Mouse (Mus musculus) common myeloid progenitor, adult 5-6 weeks (primary cell): Measurements from ENCODE around the gene Sphk1. TPM values are rescaled to one million over a fixed set of nuclear protein-coding genes. Genes with fewer than 3 reads are reported as not detected.

Experiments used
- ATAC-seq: replicated peaks from 2 replicates; pipeline ENCODE4 v1.8.0; 2016; ENCODE audit warnings: low read depth, mild to moderate bottlenecking, moderate TSS enrichment, inconsistent platforms; ENCODE audit not compliant: poor library complexity, severe bottlenecking
- total RNA-seq: library from RNA; stranded (forward); fragments of 200-1000, 187-1606 nt; gene quantifications from 2 replicates; pipeline ENCODE4 v1.2.3, GENCODE M21; 2017

Sphk1 gene
- total RNA-seq, 1 experiment from 2014 or later: 55.3 TPM

DNA sequence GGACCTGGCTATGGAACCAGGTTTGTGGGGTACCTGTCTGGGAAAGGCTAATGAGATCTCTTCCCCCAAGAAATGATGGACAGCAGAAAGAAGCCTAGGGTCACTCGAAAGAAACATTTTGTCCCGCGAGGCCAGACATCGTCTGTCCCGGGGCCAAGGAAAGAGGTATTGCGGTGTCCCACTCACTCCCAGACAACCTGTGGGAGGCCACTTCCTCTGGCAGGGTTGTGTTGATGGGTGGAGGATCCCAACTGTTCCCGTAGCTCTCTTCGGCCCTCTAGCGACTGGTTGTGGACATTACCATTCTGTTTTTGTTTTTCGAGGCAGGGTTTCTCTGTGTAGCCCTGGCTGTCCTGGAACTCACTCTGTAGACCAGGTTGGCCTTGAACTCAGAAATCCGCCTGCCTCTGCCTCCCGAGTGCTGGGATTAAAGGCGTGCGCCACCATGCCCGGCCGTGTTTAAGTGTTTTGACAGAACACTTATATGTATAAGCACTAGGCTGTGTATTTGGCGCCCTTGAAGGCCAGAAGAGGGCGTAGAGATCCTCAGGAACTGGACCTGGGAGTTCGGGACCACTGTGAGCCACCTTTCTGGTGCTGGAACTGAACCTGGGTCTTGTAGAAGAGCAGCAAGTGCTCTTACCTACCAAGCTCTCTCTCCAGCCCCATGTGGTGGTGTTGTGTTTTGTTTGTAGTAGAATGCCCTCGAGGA, 3.6 kb downstream of the Sphk1 start:
- peak; percentile 62 for ATAC-seq

DNA sequence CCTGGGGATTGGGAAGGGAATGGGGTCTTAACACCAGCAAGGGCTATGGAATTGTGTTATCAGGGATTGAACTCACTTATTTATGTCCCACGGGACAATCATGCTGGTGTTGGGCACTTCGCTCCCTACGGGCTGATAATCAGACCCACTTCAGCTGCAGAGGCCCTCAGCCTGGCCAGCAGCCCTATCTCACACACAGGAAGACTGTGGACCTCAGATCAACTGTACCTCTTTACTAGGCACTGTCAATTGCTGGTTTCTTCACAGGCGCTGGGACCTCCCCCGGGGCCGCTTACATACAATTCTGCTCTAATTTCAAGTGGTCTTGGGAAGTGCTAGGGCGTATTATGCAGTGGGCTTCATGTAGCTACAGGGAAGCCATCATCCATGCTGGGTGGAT, 6.0 kb downstream of the Sphk1 start:
- peak; percentile 43 for ATAC-seq

DNA sequence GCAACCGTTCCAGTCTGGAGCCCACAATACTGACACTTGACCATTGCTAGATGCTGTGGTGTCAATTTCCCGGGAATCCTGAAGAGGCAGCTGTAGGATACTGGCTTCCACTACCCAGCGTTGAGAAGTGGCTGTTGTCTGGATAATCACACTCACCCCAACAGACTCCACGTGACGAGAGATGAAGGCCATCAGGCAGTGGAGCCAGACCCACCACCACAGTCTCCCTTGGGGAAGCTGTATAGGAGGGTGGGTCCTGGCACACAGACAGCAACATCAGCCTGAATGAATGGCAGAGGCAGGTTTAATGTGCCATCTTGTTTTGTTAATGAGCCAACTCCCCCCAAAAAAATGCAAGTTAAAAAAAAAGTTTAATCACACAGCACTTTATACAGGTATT, 6.7 kb downstream of the Sphk1 start:
- ATAC-seq: no peak

DNA sequence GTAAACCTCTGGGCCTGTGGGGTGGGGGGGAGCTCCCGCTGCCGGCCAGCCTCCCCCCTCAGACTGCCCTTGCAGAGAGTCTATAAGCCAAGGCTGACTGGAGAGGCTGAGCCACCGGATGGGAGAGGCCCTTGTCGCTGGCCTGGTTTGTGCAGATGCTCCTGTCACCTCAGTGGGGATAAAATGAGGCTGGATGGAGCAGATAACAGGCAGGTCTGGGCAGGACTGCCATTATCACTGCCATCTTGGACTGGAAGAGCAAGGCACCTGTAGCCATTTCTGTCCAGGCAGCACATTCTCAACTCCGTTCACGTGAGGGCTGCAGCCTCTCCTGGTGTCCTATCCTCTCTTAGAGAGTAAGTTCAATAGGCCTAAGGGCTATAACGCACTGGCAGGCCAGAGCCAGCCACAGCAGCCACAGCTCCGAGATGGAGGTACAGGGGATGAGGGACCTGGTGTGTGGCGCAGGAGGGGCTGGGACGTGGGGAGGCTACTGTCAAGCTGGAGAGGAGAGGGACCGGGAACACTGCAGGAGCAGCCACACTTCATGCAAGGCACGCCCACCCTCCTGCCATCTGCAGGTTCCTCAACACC, 7.5 kb downstream of the Sphk1 start:
- no peak for ATAC-seq

DNA sequence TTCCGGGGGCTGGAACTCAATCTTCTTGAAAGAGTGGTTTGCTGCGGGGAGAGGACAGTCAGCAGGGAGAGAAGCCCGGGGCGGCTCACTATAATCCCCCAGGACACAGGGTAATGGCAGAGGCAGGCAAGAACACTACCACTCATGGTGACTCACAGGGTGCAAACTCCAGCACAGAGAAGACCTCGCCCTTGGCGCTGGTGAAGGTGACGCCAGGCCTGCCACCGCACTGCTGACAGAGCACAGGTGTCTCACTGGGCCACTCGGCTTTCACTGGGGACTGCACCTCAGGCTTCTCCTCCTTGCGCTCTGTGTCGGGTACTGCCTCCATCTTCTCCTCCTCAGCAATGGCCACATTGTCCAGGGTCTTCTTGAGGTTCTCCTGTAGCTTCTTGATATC, 10.5 kb downstream of the Sphk1 start:
- no peak for ATAC-seq

DNA sequence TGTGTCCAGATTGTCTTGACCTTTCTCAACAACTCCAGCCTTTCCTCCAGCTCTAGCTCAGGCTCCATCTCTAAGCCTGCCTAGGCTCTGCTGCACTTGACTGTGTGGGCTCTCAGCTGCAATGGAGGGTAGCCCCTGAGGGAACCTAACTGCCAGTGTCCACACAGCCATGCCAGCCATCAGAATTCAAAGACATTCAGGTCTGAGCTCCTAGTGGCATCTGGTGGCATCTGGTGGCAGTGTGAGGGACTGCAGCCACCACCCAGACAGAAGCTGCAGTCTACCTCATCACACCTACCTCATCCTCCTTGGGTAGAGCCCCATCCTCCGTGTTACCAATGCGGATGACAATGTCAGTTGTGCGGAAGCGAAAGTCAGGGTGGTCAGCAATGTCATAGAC, 12.4 kb downstream of the Sphk1 start:
- ATAC-seq: peak; percentile 80

DNA sequence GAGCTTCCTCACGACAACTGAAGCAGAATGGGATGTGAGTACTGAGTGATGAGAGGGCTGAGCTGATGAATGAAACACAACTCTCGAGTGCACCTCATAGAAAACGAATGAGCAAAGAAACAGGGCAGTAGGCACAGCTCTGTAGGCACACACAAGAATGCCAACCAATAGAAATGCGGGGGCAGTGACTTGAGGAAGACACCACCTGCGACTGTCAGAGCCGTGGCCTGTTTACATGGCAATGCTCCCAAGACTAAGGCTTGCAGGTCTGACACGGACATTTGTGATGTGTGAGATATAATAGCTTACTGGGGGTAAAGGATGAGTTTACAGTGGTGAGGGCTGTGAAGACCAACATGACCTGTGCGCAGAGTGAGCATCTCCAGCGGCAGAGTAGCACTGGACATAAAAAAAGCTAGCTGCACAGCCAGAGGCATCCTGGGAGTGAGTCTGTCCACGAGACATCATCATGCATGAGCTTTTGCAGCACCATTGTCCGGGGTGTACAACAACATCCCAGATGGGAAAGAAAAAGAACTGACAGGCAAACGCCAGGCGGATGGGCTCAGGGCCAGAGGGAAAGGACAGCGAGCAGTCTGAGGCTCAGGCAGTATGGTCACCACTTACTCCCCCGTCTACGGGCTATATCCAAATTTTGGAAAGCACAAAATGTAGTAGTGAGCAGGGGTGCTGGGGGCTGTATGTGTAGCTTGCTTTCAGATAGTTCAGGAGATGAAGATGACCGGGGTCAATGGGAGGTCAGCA, 16.8 kb downstream of the Sphk1 start:
- no peak for ATAC-seq

DNA sequence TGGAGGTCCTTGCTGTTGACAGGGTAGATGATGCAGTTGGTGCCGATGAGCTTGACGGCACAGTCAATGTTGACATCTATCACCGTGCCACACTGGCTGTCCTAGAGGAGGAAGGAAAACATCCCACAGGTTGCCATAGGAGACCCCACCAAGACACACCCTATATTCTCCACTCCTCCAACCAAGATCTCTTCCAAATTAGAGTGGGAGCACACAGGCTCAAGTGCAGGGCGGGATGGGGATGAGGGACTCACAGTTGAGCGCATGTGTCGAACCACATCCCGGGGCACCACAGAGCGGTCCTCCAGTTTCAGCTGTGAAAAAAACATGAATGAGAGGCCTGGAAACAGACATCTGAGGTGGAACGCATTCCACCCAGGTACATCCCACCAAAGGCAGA, 18.1 kb downstream of the Sphk1 start:
- ATAC-seq: no peak

DNA sequence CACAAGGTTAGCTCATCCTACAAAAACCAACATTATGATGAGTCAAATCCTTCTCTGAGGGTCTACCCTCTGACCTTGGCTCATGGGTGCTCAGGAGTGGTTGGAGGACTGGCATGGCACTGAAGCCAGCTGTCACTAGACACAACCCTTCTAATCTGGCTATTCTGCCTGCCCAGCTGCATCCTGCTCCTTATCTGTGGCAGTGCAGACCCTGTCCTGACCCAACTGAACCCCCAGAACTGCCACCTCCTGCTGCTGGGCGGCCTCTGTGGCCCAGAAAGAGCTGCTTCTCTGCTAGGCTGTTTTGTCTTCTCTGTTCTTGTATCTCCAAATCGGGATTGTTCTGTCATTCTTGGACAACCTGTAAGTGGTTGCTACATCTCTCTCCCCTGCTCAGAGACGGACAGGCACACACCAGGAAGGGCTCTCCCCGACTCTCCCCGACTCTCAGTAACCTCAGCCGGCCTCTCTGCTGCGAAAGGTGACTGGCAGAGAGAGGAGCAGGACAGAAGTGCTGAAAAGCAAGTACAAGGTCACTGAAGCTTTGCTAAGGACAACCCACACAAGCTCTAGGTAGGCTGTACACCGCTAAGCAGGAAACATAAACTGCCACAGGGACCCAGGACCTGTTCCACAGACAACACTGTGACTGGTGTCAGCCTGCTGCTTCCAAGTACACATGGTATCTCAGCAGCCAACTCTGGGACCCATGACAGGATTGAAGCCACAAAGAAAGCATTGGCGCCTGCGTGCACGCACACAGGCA, 18.7 kb downstream of the Sphk1 start:
- peak; percentile 81 for ATAC-seq

DNA sequence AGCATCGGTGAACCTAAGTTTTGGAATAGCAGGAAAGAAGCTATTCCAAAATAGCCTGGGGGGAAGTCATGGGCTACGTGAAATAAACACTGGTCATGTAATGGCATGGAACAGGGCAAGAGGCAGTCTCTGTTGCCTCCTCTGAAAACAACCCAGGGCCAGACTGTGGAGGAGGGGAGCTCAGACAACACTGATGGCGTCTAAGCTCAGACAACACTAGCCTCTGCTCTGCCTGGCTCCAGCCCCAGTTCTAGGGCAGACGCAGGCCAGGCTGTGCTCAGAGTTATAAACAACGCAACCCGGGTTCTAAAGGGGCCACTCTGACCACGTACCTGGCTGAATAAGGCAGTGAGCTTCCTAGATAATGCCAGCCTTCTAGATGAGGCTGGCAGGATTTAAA, 20.0 kb downstream of the Sphk1 start:
- no peak for ATAC-seq

DNA sequence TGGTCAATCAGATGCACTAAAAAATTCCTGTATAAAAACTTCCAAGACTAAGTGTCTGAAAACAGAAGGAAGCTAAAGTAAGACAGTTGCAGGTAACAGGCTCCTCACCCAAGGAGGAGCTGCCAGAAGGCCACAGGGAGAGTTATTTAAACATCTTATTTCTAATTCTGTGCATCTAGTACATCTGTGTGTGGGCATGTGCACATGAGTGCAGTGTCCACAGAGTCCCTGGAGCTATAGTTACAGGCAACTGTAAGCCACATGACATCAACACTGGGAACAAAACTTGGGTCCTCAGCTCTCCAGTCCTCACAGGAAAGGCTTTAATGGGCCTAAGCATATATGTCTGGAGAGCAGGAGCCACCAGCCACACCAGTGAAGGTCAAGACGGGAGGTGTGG, 21.5 kb downstream of the Sphk1 start:
- no peak for ATAC-seq

DNA sequence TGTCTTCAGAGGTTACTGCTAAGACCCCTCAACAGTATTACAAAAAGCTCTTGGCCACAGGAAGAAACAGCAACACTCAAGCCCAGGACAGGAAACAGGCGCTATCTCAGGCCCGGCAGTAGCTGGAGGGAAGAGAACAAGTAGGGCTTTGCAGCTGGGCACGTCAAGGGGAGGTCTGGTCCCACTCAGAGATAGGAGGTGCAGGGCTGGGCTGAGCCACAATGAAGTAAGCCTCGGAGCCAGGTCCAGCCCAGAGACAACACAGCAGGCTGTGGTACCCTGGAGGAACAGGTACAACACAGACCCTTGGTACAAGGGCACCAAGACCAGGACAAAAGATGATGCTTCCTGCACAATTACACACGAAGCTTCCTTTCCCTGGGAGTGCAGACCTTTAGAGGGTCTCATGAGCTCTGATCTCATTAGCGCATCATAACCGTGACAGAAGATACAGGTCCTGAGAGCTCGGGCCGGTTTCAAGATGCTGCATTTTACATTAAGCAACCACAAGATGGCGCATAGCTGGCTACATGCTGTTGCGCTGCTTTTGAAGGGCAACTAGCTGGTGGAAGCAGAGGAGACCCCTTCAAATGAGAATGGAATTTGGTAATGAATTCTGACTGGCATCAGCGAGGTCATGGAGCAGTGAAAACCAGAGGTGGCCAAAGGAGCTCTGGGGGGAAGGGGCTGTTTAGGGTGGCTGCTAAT, 23.6 kb downstream of the Sphk1 start:
- peak; percentile 57 for ATAC-seq

DNA sequence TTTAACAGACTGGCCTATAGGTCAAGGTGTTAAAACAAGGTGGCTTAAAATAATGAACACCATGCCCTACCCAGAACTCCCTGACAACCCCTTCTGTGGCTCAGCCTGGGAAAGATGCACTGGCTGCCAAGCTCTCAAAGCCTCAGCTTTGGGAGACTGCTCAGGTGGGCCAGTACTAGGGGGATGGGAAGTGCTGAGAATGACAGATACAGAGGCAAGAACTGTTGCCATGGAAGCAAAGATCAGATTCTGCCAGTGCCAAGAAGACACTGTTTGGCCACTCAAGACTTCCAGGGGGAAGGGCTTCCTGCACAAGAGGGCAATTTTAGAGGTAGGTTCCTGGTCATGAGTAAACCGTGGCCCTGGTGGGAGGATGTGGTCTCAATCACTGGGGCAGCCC, 24.8 kb downstream of the Sphk1 start:
- ATAC-seq: no peak

DNA sequence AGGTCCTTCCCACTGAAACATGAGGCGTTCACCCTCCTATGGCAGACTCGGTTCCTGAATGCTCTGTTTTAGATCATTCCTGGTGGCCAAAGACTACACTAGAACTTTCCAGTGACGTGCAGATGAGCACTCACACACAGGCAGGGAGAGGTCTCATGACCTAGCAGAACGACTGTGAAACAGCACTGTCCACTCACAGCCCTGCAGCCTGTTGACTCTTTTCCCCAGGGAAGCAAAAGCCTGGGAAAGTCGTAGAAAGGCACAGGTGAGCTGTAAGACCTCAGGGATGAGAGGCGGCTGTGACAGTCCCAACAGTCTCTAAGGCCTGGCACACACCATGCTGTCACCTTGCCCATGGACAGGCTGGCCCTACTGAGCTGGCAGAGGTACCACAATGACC, 25.6 kb downstream of the Sphk1 start:
- ATAC-seq: no peak

DNA sequence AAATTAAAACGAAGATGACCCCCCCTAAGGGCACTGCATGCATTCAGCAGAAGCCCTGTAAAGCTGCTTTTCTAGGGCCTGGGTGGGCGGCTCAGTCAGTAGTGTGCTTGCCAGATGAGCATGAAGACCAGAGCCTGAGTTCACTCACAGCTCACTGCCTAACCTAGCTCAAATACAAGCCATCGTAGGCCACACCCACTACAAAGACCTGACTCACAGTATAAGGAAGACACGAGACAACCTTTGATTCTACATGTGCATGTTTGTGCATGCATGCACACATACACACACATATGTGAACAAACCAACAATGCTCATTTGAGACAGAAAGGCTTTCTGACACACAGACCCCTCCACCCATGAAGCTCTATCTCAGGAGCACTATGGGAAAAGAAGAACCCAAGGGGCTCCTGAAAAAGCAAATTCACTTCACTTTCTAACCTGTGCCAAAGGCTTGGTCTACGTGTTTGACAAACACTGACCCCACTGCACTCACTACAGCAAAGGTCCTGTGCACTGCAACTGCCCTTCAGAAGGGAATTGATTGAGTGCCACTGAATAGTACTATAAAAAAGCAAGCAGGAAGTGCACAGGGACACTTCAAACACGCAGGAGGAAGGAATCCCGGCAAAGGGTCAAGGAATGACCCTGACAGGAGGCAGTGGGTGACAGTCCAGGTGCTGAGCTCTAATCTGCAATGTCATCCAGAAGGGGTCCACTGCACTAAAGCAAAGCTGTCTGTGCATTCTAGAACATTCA, 34.7 kb downstream of the Sphk1 start:
- ATAC-seq: no peak

DNA sequence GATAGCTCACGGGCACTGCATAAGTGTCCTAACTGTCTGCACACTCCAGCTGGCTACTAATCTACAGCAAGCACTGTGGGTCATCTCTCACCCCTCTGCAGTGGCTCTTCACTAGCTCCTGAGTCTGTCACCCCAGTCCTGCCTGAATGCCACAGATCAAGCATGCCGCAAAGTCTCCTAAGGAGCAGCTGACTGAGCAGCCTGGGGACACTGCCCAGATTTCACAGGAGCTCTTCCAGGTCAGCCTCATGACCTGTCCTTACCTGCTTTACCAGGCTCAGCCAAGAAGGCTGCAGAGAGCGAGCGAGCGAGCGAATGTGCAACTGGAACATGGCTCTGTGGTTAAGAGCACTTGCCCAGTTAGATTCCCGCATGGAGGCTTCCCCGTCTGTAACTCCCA, 36.8 kb downstream of the Sphk1 start:
- ATAC-seq: no peak

DNA sequence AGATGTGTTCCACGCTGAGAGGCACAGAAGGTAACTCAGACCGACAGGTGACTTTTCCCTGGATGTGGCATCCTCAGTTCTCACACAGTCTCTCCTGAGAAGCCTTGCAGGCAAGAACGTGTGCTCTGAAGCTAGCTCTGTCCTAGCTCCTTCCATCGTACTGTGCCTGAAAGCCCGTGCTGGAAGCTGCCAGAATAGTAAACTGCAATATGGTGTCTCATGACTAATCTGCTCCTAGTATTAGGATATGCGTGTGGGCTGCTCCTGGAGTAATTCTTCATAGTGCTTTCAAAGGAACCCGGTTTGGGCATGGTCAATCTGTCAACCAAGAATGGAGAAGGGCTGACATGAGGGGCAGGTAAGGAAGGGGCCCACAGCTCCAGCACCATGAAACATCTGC, 40.1 kb downstream of the Sphk1 start:
- ATAC-seq: no peak

DNA sequence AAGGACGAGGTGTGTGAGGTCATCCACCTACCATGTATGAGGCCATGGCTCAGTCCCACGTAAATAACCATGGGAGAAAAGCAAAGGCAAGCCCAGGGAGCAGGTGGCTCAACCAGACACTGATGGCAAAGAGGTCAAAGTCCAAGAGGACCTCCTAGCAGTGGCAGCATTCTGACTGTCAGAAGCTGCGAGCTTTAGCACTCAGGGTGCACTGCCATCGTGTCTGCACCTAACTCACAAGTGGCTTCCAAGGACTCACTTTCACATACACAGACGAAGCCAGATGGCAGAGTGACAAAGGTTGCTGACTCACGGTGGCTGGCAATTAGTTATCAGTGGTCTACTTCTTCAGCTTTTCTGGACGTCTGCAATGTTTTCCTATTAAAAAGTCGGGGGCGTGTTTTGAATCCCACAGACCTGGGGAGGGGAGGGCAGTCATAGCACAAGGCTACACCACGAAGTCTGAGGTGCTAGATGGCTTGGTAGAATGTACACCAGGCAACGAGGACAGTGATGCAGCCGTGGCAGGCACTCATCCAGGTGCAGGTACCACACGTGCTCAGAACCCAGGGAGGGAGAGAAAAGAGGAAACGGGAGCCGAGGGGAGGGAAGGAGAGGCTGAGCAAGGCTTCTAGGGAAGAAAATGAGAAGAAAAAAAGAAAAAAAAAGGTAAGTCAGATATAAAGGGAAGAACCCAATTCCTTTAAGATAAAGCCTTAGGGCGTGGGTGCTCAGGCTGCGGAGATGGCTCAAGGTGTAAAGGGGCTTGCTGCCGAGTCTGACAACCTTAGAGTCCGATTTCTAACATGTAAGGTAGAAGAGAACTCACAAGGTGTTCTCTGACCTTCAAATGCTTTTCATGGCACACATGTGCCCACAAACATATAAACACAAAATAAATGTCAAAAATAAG, 41.3 kb downstream of the Sphk1 start:
- ATAC-seq: peak; percentile 46; the same call in 1 of the 2 replicates
